Mouse (Mus musculus) embryonic fibroblast, embryonic 13.5 days (primary cell): ENCODE results near the gene Bbx.

Experiments used
- CTCF ChIP-seq: IDR thresholded peaks from 2 replicates; pipeline ENCODE4 v1.5.1; 2011; ENCODE audit warnings: mild to moderate bottlenecking, control low read depth, low read length, moderate library complexity, borderline replicate concordance; ENCODE audit not compliant: insufficient read depth
- POLR2A ChIP-seq: IDR thresholded peaks from 2 replicates; pipeline ENCODE4 v1.6.1; 2011; ENCODE audit warnings: low read depth, mild to moderate bottlenecking, control low read depth, low read length, moderate library complexity

DNA sequence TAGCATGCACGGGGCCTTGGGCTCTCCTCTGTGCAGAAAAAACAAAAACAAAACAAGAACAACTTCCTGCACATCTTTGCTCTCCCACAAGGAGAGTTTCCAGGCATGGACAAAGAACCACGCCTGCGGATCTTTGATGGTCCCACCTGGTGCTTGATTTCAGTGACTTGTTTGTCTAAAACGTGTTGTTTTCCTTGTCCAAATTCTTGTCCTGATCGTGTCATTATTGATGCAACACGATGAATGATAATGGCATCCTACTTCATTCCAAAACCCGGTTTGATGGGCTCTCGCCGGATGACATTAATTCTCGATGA is 264.2 kb downstream of the Bbx start:
- TF ChIP-seq CTCF (no peak), POLR2A (no peak)
